Mouse (Mus musculus): ENCODE measurements around the gene Fam8a1. TPM values are rescaled to one million over a fixed set of nuclear protein-coding genes. Genes with fewer than 3 reads are reported as not detected.

Gene Fam8a1
- polyA plus RNA-seq, 1 experiment from 2014 or later, result 9.3 TPM

DNA sequence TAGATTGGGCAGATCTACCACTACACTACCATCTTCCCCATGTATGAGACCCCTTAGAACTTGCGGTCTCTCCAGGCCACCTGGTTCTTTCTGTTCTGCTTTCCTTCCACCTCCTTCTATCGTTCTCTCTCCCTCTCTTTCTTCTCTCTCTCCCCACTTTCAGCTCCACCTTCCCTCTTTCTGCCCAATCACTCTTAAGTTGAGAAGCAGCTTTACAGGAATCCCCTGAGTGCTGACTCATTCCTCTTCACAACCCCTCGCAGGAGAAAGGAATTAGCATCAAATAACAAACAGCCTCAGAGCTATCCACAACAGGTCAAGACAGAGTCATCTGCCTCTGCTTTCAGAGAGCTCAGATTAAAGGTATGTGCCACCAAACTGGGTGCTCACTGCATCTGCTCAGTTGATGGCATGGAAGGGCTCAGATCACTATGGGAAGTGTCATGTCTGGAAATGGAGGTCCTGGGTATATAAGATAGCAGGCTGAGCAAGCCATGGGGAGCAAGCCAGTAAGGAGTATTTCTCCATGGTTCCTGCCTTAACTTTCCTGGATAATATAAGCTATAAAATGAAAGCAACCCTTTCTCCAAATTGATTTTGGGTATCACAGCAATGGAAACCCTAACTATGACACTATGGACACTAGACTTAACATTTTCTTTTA lies 46.8 kb downstream of the Fam8a1 start:
- no peak for ATAC-seq (replicated peaks; ENCODE audit: low FRiP score)

DNA sequence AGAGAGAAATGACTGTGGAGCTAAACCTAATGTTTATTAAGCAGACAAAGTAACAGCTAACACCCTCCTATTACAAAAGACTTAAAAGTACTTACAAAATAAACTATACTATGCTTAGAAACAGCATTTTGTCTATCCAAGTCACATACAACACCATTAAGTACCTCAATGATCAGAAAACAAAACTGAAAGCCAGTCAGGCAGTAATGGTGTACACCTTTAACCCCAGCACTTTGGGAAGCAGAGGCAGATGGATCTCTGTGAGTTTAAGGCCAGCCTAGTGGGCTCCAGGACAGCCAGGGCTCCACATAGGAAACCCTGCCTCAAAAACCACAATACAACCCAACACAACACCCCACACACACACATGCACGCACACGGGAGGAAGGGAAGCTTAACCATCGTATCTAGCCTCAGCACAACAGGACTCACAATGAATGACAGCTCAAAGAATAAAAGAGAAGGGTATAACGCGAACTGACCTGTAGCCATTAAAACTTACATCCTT lies 49.6 kb downstream of the Fam8a1 start:
- Histone ChIP-seq H3K4me1 (replicated peaks; ENCODE audit: control insufficient read depth, insufficient read depth, low read length) (no peaks in the 10 kb centered on the region), H3K27ac (ENCODE audit: low read depth, low read length) (no peak overlapping the region), H3K9ac (ENCODE audit: low read length) (no peak overlapping the region), H3K4me2 (ENCODE audit: low read depth, low read length, severe bottlenecking) (no peak overlapping the region), H3K36me3 (ENCODE audit: control insufficient read depth, insufficient read depth, low read length) (no peaks in the 10 kb centered on the region), H3K9me3 (ENCODE audit: control insufficient read depth, low read length) (no peaks in the 10 kb centered on the region), H3K27me3 (ENCODE audit: control insufficient read depth, insufficient read depth, low read length) (no peaks in the 10 kb centered on the region), H3K4me3 (ENCODE audit: low read depth, low read length) (no peak overlapping the region)
- 85% methylated on average over 5 of the region's 5 CpGs for WGBS
- DNase-seq (ENCODE audit: low spot score) (no peak), ATAC-seq (replicated peaks; ENCODE audit: low FRiP score) (no peak)

More for the DNA sequence above, 46.8 kb downstream of the Fam8a1 start:
- H3K4me2 ChIP-seq (ENCODE audit: low read depth, low read length, severe bottlenecking), result no peak overlapping the region
- H3K27ac ChIP-seq (ENCODE audit: low read depth, low read length), result no peak overlapping the region
- WGBS, result 90% methylated on average over 3 of the region's 3 CpGs
- DNase-seq (ENCODE audit: low spot score), result no peak
- no peaks in the 10 kb centered on the region for H3K9me3 ChIP-seq (ENCODE audit: control insufficient read depth, low read length)
- H3K4me1 ChIP-seq (replicated peaks; ENCODE audit: control insufficient read depth, insufficient read depth, low read length), result no peaks in the 10 kb centered on the region
- no peak overlapping the region for H3K9ac ChIP-seq (ENCODE audit: low read length)
- H3K27me3 ChIP-seq (ENCODE audit: control insufficient read depth, insufficient read depth, low read length), result no peaks in the 10 kb centered on the region
- peaks cover 4% of the 10 kb centered on the region; the same call in 1 of the 2 replicates for H3K36me3 ChIP-seq (ENCODE audit: control insufficient read depth, insufficient read depth, low read length)
- H3K4me3 ChIP-seq (ENCODE audit: low read depth, low read length), result no peak overlapping the region

DNA sequence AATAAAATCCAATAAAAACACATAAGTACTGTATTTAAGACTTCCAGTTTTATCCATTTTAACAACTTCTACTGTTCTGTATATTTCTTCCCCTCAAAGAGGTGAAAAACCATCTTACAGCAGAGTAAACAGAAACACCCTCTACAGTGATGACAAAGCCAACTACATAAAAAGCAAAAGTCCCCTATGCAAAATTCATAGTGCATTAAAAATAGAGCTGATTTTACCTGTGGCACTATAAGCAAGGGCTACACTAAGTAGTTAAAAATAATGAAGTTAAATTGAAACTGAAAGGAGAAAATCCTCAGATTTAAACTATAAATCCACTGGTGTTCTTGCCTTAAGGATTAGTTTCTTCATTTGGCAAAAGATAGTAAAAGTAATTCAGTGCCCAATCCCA lies 51.7 kb downstream of the Fam8a1 start:
- Histone ChIP-seq H3K36me3 (ENCODE audit: control insufficient read depth, insufficient read depth, low read length) (no peaks in the 10 kb centered on the region), H3K27me3 (ENCODE audit: control insufficient read depth, insufficient read depth, low read length) (no peaks in the 10 kb centered on the region), H3K27ac (ENCODE audit: low read depth, low read length) (no peak overlapping the region), H3K4me2 (ENCODE audit: low read depth, low read length, severe bottlenecking) (no peak overlapping the region), H3K9me3 (ENCODE audit: control insufficient read depth, low read length) (no peaks in the 10 kb centered on the region), H3K4me3 (ENCODE audit: low read depth, low read length) (no peak overlapping the region), H3K4me1 (replicated peaks; ENCODE audit: control insufficient read depth, insufficient read depth, low read length) (0 out of 2 replicates have a peak, but pooled peaks cover 6% of the 10 kb centered on the region), H3K9ac (ENCODE audit: low read length) (no peak overlapping the region)
- ATAC-seq (replicated peaks; ENCODE audit: low FRiP score) (no peak), DNase-seq (ENCODE audit: low spot score) (no peak)

DNA sequence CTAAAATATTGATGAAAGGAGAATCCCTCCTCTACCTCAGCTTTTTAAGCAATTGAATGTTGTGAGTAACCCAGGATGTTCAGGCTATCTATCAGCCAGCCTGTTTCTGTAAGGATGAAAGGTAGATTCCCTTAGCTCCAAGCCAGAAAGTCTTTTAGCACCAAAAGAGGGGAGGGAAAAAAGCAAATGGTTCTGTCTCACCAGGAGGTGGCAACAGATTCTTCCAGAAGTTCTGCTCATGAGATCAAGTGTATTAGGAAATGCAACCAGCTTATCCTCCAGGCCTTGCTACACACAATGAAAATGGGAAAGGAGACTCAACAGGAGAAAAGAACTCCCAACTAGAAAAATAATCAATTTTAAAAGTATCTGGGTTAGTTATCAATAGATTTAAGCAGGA lies 55.0 kb downstream of the Fam8a1 start:
- H3K9me3 ChIP-seq (ENCODE audit: control insufficient read depth, low read length), result no peaks in the 10 kb centered on the region
- H3K4me3 ChIP-seq (ENCODE audit: low read depth, low read length), result no peak overlapping the region
- H3K9ac ChIP-seq (ENCODE audit: low read length), result no peak overlapping the region
- no peak overlapping the region for H3K27ac ChIP-seq (ENCODE audit: low read depth, low read length)
- H3K4me1 ChIP-seq (replicated peaks; ENCODE audit: control insufficient read depth, insufficient read depth, low read length), result 0 out of 2 replicates have a peak, but pooled peaks cover 6% of the 10 kb centered on the region
- ATAC-seq (replicated peaks; ENCODE audit: low FRiP score), result no peak
- H3K27me3 ChIP-seq (ENCODE audit: control insufficient read depth, insufficient read depth, low read length), result no peaks in the 10 kb centered on the region
- no peaks in the 10 kb centered on the region for H3K36me3 ChIP-seq (ENCODE audit: control insufficient read depth, insufficient read depth, low read length)
- no peak overlapping the region for H3K4me2 ChIP-seq (ENCODE audit: low read depth, low read length, severe bottlenecking)
- no peak for DNase-seq (ENCODE audit: low spot score)

DNA sequence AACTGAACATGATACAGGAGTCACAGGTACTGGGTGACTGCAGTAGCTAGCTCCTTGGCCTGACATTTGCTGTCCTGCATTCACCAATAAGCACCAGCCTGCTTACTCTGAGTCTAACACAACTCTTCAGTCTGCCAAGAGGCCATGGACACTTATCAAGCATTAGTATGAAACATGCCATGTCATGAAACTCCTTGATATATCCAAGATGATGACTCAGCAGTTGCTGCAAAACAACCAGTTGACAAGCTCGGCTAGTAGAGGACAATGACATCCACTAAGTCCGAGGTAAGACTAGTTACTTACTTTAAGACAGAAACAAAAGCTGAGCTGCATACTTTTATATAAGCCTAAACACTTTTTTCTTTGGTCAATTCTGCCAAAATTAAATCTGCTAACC lies 55.9 kb downstream of the Fam8a1 start:
- Histone ChIP-seq H3K4me1 (replicated peaks; ENCODE audit: control insufficient read depth, insufficient read depth, low read length) (0 out of 2 replicates have a peak, but pooled peaks cover 6% of the 10 kb centered on the region), H3K27me3 (ENCODE audit: control insufficient read depth, insufficient read depth, low read length) (no peaks in the 10 kb centered on the region), H3K4me3 (ENCODE audit: low read depth, low read length) (no peak overlapping the region), H3K4me2 (ENCODE audit: low read depth, low read length, severe bottlenecking) (peak overlapping the region; percentile 22; the same call in 1 of the 2 replicates), H3K27ac (ENCODE audit: low read depth, low read length) (no peak overlapping the region), H3K9me3 (ENCODE audit: control insufficient read depth, low read length) (no peaks in the 10 kb centered on the region), H3K9ac (ENCODE audit: low read length) (no peak overlapping the region; the same call in 1 of the 2 replicates), H3K36me3 (ENCODE audit: control insufficient read depth, insufficient read depth, low read length) (no peaks in the 10 kb centered on the region)
- no peak for DNase-seq (ENCODE audit: low spot score)
- ATAC-seq (replicated peaks; ENCODE audit: low FRiP score), result no peak
- WGBS, result 38% methylated on average over 2 of the region's 2 CpGs

DNA sequence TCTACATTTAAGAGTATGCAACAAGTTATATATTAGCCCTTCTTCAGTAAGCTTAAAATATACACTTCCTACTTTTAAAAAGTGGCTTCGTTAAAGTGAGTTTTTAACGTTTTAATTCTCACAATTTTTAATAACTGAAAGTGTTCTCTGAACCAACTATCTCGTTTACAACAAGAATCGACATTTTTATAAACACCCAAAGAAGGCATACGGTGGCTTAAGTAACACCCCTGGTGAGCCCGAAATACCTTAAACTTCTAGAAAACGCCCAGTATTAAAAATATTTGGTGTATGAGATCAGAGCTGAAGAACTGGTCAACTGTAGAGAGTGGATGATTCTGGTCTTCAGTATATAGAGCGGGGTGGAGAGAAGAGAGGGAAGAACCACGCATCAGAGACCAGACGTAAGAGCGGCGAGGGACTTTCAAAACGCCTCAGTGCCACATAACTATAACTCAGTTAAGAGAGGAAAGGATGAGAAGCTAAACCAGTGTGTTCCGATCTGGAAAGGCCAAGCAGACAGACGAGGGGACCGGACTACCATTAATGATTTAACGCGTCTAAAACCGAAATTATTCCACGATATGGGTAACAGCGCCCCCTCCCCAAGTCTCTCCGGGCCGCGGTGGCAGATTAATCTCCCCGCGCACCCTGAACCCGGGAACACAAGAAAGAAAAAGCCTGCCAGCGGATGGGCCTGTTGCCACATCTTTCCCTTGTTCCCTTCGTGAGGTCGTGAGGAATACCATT lies 57.1 kb downstream of the Fam8a1 start:
- Histone ChIP-seq H3K4me2 (ENCODE audit: low read depth, low read length, severe bottlenecking) (peak overlapping the region; percentile 79), H3K9me3 (ENCODE audit: control insufficient read depth, low read length) (no peaks in the 10 kb centered on the region), H3K4me1 (replicated peaks; ENCODE audit: control insufficient read depth, insufficient read depth, low read length) (0 out of 2 replicates have a peak, but pooled peaks cover 6% of the 10 kb centered on the region), H3K4me3 (ENCODE audit: low read depth, low read length) (peak overlapping the region; percentile 98), H3K9ac (ENCODE audit: low read length) (peak overlapping the region; percentile 97), H3K27ac (ENCODE audit: low read depth, low read length) (peak overlapping the region; percentile 91), H3K36me3 (ENCODE audit: control insufficient read depth, insufficient read depth, low read length) (no peaks in the 10 kb centered on the region), H3K27me3 (ENCODE audit: control insufficient read depth, insufficient read depth, low read length) (no peaks in the 10 kb centered on the region)
- ATAC-seq (replicated peaks; ENCODE audit: low FRiP score) (no peak), DNase-seq (ENCODE audit: low spot score) (peak; percentile 69)
- WGBS, result 1% methylated on average over 30 of the region's 30 CpGs

DNA sequence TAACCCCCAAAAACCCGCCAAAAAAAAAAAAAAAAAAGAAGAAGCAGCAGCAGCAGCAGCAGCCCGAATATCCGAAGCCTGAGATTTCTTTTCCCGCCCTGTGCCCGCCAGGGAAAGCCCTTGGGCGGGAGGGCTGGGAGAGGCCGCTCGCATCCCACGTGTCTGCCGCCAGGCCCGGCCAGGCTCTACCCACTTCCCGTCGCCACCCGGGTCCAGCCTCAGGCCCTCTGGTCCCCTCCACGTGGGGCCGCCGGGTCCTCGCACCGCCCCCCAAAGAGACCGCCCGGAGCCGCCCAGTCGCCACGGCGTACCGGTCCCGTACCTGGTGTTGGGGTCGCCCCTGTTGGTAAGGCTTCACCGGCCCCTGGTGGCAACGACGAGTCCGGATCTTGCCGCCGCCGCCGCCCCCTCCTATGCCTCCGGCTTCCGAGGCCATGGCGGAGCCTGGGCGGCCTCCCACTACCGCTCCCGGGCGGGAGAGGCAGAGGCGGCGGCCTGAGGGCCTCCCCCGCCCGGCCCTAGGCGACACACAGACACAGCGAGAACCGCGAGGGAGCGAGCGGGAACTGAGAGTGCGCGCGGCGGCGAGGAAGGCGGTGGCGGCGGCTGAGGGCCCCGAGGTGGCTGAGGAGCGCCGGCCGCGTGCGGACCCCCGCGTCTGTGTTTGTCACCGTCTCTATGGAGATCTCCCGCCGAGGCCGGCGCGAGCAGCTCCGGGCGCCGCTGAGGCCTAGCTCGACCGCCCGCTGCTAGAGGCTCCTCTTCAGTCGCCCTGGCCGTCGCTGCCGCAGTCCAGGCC lies 57.9 kb downstream of the Fam8a1 start:
- Histone ChIP-seq H3K9ac (ENCODE audit: low read length) (peak overlapping the region; percentile 97), H3K4me2 (ENCODE audit: low read depth, low read length, severe bottlenecking) (peak overlapping the region; percentile 79), H3K4me1 (replicated peaks; ENCODE audit: control insufficient read depth, insufficient read depth, low read length) (0 out of 2 replicates have a peak, but pooled peaks cover 6% of the 10 kb centered on the region), H3K36me3 (ENCODE audit: control insufficient read depth, insufficient read depth, low read length) (no peaks in the 10 kb centered on the region), H3K9me3 (ENCODE audit: control insufficient read depth, low read length) (no peaks in the 10 kb centered on the region), H3K27ac (ENCODE audit: low read depth, low read length) (peak overlapping the region; percentile 91), H3K4me3 (ENCODE audit: low read depth, low read length) (peak overlapping the region; percentile 98), H3K27me3 (ENCODE audit: control insufficient read depth, insufficient read depth, low read length) (no peaks in the 10 kb centered on the region)
- under 1% methylated on average over 81 of the region's 85 CpGs for WGBS
- peak; percentile 86 for ATAC-seq (replicated peaks; ENCODE audit: low FRiP score)
- peak; percentile 85 for DNase-seq (ENCODE audit: low spot score)

All from forebrain, embryonic 11.5 days (tissue).